Mouse (Mus musculus) embryonic fibroblast, embryonic 13.5 days (primary cell): Measurements from ENCODE around the gene Polr2m.

Experiments used
- CTCF ChIP-seq: IDR thresholded peaks from 2 replicates; pipeline ENCODE4 v1.5.1; 2011; ENCODE audit warnings: mild to moderate bottlenecking, control low read depth, low read length, moderate library complexity, borderline replicate concordance; ENCODE audit not compliant: insufficient read depth
- POLR2A ChIP-seq: IDR thresholded peaks from 2 replicates; pipeline ENCODE4 v1.6.1; 2011; ENCODE audit warnings: low read depth, mild to moderate bottlenecking, control low read depth, low read length, moderate library complexity

DNA sequence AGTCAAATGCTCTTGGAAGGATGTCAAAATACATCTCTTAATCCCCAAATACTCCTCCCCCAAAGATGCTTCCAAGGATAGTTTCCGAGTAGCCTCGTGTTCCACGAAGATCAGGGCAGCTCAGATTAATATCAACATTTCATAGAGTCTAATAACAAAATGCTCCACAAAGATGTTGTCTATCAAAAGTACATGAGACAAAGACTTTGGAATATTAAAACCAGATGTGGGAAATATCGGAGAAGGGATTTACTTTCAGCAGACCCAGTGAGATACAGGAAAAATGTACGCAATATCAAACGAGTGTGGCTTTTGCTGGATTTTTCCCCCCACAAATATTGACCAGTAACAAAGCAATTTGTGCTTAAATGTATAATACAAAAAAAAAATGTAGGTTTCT lies 35.1 kb downstream of the Polr2m start:
- no peak for TF ChIP-seq POLR2A
- no peak for TF ChIP-seq CTCF
